Mouse (Mus musculus) embryonic facial prominence, embryonic 12.5 days (tissue): ENCODE measurements around the gene Ckb. TPM values are rescaled to one million over a fixed set of nuclear protein-coding genes. Genes with fewer than 3 reads are reported as not detected.
"Not testable (repeated sequence)": the region's sequence is repeated elsewhere in the genome, so short reads cannot be mapped to it uniquely, and the experiment has no call there.

Source experiments
- ATAC-seq: fragments of 200-750 bp; cut with Nextera tagmentation; 2 replicates; pipeline ENCODE4 v1.8.0; 2017; ENCODE audit not compliant: insufficient number of reproducible peaks, insufficient read depth, low FRiP score, low TSS enrichment
- H3K27ac ChIP-seq: fragments of 300-500 bp; sonication (generic); 2 replicates; pipeline ENCODE4 v1.5.1; 2016; ENCODE audit warnings: mild to moderate bottlenecking
- H3K27me3 ChIP-seq: fragments of 300-500 bp; sonication (generic); 2 replicates; pipeline ENCODE4 v1.6.1; 2016; ENCODE audit warnings: mild to moderate bottlenecking, moderate library complexity
- H3K36me3 ChIP-seq: fragments of 300-500 bp; sonication (generic); 2 replicates; pipeline ENCODE4 v1.6.1; 2016; ENCODE audit warnings: mild to moderate bottlenecking
- H3K4me1 ChIP-seq: fragments of 300-500 bp; sonication (generic); 2 replicates; pipeline ENCODE4 v1.6.1; 2016
- H3K4me2 ChIP-seq: fragments of 300-500 bp; sonication (generic); replicated peaks from 2 replicates; pipeline ENCODE4 v1.6.1; 2016; ENCODE audit warnings: mild to moderate bottlenecking, moderate library complexity
- H3K4me3 ChIP-seq: fragments of 300-500 bp; sonication (generic); 2 replicates; pipeline ENCODE4 v1.5.1; 2016; ENCODE audit warnings: mild to moderate bottlenecking
- H3K9ac ChIP-seq: fragments of 300-500 bp; sonication (generic); 2 replicates; pipeline ENCODE4 v1.6.1; 2016; ENCODE audit warnings: mild to moderate bottlenecking, moderate library complexity
- H3K9me3 ChIP-seq: fragments of 300-500 bp; sonication (generic); 2 replicates; pipeline ENCODE4 v1.6.1; 2016; ENCODE audit warnings: mild to moderate bottlenecking, moderate library complexity
- WGBS: fragments of 180-500 bp; shearing (Covaris S2); methylation state at CpG from one replicate; pipeline ENCODE4 v1.1.7; 2016; 5-methylcytosine and 5-hydroxymethylcytosine counted together
- polyA plus RNA-seq: library from polyadenylated mRNA; unstranded; fragments of >200 nt; fragmentation: Nextera tagmentation; extraction: Ambion mirVana; gene quantifications from 2 replicates; pipeline ENCODE4 v1.2.1, GENCODE M21; 2016

The Ckb gene
- polyA plus RNA-seq, result 339 and 355 TPM in 2 replicates

DNA sequence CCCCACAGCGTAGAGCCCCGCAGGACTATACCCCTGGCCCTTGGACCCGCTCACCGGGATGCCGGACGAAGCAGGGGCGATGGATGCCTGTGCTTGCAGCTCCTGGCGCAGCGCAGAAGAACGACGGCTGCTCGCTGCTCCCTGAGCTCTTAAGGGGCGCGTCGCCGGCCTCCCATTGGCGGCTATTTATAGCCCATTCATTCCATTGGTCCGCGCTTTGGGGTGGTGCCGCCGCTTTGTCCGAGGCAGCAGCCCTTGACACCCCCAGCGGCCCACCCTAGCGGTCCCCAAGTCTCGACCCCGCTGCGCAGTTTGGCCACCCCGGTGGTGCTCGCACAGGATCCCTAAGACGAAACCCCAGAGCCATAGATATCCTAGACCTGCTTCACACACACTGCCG, at the start of gene Ckb:
TSS of gene Ckb (minus strand) at position 163 of the 400 bp plus-strand sequence.
- ATAC-seq, result peak; percentile 36; the same call in 1 of the 2 replicates
- no peaks in the 10 kb centered on the region for H3K36me3 ChIP-seq
- H3K27ac ChIP-seq, result no peak within 1 kb of the TSS
- H3K4me3 ChIP-seq, result peak within 1 kb of the TSS; percentile 54
- no peaks in the 10 kb centered on the region for H3K9me3 ChIP-seq
- H3K27me3 ChIP-seq, result peaks cover 55% of the 10 kb centered on the region
- peak within 1 kb of the TSS; percentile 57 for H3K9ac ChIP-seq
- peak within 1 kb of the TSS; percentile 70 for H3K4me2 ChIP-seq
- H3K4me1 ChIP-seq, result peaks cover 26% of the 10 kb centered on the region
- 0% methylated on average over 31 of the region's 31 CpGs for WGBS

- 88% methylated on average over 4 of the region's 4 CpGs for WGBS
- Histone ChIP-seq H3K4me3 (no peak overlapping the region), H3K4me1 (peaks cover 9% of the 10 kb centered on the region; the same call in 1 of the 2 replicates), H3K9me3 (no peaks in the 10 kb centered on the region), H3K27ac (no peak overlapping the region), H3K27me3 (no peaks in the 10 kb centered on the region), H3K4me2 (no peak overlapping the region), H3K36me3 (peaks cover 21% of the 10 kb centered on the region), H3K9ac (no peak overlapping the region)
- ATAC-seq, result no peak
Measured at GRCm38 (mm10) chr12:111720222-111720621, 48.1 kb upstream of the Ckb start.

GRCm38 (mm10) chr12:111718656-111719055, 46.5 kb upstream of the Ckb start:
- Histone ChIP-seq H3K4me3 (no peak overlapping the region), H3K9ac (no peak overlapping the region), H3K4me1 (peaks cover 16% of the 10 kb centered on the region)

GRCm38 (mm10) chr12:111716505-111716904, 44.4 kb upstream of the Ckb start:
- Histone ChIP-seq H3K27ac (no peak overlapping the region), H3K36me3 (0 out of 2 replicates have a peak, but pooled peaks cover 5% of the 10 kb centered on the region), H3K9ac (no peak overlapping the region), H3K4me1 (peaks cover 23% of the 10 kb centered on the region), H3K27me3 (no peaks in the 10 kb centered on the region), H3K9me3 (no peaks in the 10 kb centered on the region), H3K4me3 (no peak overlapping the region), H3K4me2 (no peak overlapping the region)
- WGBS, result 96% methylated on average over 7 of the region's 7 CpGs
- no peak for ATAC-seq

More at GRCm38 (mm10) chr12:111718656-111719055, 46.5 kb upstream of the Ckb start:
- H3K27ac ChIP-seq, result peak overlapping the region; percentile 74
- no peaks in the 10 kb centered on the region for H3K27me3 ChIP-seq
- 0 out of 2 replicates have a peak, but pooled peaks have one; percentile 24 for ATAC-seq
- H3K4me2 ChIP-seq, result peak overlapping the region; percentile 24; the same call in 1 of the 2 replicates
- no peaks in the 10 kb centered on the region for H3K9me3 ChIP-seq
- 0 out of 2 replicates have a peak, but pooled peaks cover 8% of the 10 kb centered on the region for H3K36me3 ChIP-seq
- 35% methylated on average over 8 of the region's 8 CpGs for WGBS

GRCm38 (mm10) chr12:111713880-111714279, 41.7 kb upstream of the Ckb start:
- not testable (repeated sequence) for H3K27me3 ChIP-seq, H3K27ac ChIP-seq, ATAC-seq, H3K9me3 ChIP-seq
- WGBS, result 80% methylated on average over 6 of the region's 6 CpGs
- Histone ChIP-seq H3K36me3 (peaks cover 28% of the 10 kb centered on the region), H3K9ac (peak overlapping the region; percentile 98; the same call in 1 of the 2 replicates), H3K4me1 (peaks cover 26% of the 10 kb centered on the region), H3K4me2 (peak overlapping the region; percentile 87), H3K4me3 (peak overlapping the region; percentile 98)

DNA sequence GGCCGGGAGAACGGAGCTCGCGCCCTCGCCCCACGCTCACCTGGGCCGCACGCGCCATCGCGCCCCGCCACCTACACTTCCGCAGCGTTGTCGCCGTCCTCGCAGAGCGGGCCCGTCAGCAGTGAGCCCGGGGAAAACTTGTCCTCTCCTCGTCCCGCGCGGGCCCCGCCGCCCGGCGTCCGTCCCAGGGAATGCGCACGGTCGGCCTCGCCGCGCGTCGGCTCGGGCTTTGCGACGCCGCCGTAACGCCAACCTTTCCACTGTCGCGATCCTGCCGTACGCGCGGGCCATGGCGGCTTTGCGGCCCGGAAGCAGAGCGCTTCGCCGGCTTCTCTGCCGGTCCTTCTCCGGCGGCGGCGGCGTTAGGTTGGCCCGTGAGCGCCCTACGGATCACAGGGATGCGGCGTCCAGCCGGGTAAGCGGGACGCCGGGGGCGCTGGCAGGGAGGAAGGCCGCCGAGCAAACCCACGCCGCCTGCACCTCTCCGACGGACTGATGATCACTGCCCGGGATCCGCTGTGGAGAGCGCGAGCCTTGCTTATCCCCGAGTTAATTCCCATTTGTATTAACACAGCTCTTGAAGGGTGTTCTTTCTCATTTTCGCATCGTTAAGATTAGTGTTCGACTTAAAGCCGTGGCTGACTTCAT, 41.0 kb upstream of the Ckb start, which contains the start of the genes Bag5 and Apopt1:
TSS of gene Bag5 (minus strand) at position 254 of the 648 bp plus-strand sequence.
TSS of gene Apopt1 (plus strand) at position 258 of the 648 bp plus-strand sequence.
- peak; percentile 90 for ATAC-seq
- H3K4me1 ChIP-seq, result peaks cover 19% of the 10 kb centered on the region
- under 1% methylated on average over 86 of the region's 86 CpGs for WGBS
- H3K9ac ChIP-seq, result peak within 1 kb of the TSS; percentile 98
- H3K9me3 ChIP-seq, result no peaks in the 10 kb centered on the region
- H3K36me3 ChIP-seq, result peaks cover 35% of the 10 kb centered on the region
- H3K27ac ChIP-seq, result peak within 1 kb of the TSS; percentile 87
- no peaks in the 10 kb centered on the region for H3K27me3 ChIP-seq
- H3K4me2 ChIP-seq, result peak within 1 kb of the TSS; percentile 87
- peak within 1 kb of the TSS; percentile 98 for H3K4me3 ChIP-seq

DNA sequence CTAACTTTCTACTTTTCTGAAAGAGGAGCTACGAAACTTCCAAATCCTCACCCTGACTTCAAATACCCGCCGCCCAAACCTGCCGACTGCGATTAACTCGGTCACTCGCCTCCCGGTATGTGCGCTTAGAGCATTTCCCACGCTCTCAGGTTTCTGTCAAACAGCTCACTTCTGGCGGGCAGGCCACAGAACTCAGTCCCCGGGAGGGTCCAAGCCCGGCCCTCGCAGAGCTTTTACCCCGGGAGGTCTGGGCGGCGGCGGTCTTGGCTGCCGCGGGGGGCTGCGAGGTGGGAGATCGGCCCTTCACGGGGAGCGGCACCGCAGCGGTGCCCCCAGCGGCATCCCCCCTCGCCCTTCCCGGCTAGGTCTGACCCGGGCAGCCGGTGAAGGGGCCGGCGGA, 40.3 kb upstream of the Ckb start:
- H3K9me3 ChIP-seq, result no peaks in the 10 kb centered on the region
- H3K27ac ChIP-seq, result peak overlapping the region; percentile 87
- H3K4me3 ChIP-seq, result peak overlapping the region; percentile 98
- ATAC-seq, result 0 out of 2 replicates have a peak, but pooled peaks have one; percentile 28
- H3K4me2 ChIP-seq, result peak overlapping the region; percentile 87
- no peaks in the 10 kb centered on the region for H3K27me3 ChIP-seq
- H3K4me1 ChIP-seq, result peaks cover 17% of the 10 kb centered on the region
- WGBS, result under 1% methylated on average over 31 of the region's 33 CpGs
- H3K9ac ChIP-seq, result peak overlapping the region; percentile 98
- peaks cover 41% of the 10 kb centered on the region for H3K36me3 ChIP-seq

DNA sequence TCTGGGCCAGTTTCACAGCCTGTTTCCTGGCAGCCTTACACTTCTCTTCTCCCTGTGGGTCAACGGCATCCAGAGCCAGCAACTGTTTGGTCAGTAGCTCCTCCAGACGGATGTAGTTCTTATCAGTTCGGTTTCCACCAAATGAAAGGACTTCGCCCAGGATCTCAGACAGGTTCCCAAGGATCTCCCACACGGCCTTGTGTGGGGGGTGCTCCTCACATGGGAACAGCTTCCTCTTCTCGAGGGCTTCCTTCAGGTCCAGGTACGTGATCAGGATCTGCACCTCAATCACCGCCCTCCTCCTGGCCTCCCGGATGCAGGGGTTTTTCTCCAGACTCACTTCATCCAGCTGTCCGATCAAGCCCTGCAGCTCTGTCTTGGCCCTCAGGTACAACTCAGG, 38.0 kb upstream of the Ckb start:
- H3K4me2 ChIP-seq, result no peak overlapping the region
- whole genome bisulfite sequencing, result 92% methylated on average over 10 of the region's 10 CpGs
- peaks cover 23% of the 10 kb centered on the region for H3K4me1 ChIP-seq
- no peak for ATAC-seq
- H3K9ac ChIP-seq, result no peak overlapping the region
- H3K4me3 ChIP-seq, result no peak overlapping the region
- no peaks in the 10 kb centered on the region for H3K27me3 ChIP-seq
- no peaks in the 10 kb centered on the region for H3K9me3 ChIP-seq
- no peak overlapping the region for H3K27ac ChIP-seq
- peaks cover 36% of the 10 kb centered on the region for H3K36me3 ChIP-seq

DNA sequence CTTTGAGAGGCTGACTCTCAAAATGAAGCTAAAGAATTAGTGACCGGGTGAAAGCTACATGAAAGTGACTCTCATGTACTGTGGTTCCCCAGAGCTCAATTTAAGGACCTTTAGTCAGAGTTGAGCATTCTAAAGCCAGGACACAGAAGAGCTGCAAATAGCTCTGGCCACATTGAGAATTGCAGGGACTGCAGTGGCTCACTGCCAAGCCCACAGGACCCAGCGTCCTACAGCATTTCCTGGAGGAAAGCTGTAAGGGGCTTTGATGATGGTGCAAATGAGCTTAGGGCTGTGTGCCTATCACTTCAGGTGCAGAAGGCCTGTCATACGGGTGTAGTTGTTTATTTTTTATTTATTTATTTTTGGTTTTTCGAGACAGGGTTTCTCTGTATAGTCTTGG, 36.0 kb upstream of the Ckb start:
- no peak overlapping the region for H3K4me3 ChIP-seq
- no peak for ATAC-seq
- H3K4me2 ChIP-seq, result no peak overlapping the region
- H3K4me1 ChIP-seq, result peaks cover 24% of the 10 kb centered on the region
- no peaks in the 10 kb centered on the region for H3K9me3 ChIP-seq
- no peak overlapping the region for H3K9ac ChIP-seq
- H3K27ac ChIP-seq, result no peak overlapping the region
- no peaks in the 10 kb centered on the region for H3K27me3 ChIP-seq
- 88% methylated on average over 4 of the region's 4 CpGs for WGBS
- peaks cover 36% of the 10 kb centered on the region for H3K36me3 ChIP-seq

DNA sequence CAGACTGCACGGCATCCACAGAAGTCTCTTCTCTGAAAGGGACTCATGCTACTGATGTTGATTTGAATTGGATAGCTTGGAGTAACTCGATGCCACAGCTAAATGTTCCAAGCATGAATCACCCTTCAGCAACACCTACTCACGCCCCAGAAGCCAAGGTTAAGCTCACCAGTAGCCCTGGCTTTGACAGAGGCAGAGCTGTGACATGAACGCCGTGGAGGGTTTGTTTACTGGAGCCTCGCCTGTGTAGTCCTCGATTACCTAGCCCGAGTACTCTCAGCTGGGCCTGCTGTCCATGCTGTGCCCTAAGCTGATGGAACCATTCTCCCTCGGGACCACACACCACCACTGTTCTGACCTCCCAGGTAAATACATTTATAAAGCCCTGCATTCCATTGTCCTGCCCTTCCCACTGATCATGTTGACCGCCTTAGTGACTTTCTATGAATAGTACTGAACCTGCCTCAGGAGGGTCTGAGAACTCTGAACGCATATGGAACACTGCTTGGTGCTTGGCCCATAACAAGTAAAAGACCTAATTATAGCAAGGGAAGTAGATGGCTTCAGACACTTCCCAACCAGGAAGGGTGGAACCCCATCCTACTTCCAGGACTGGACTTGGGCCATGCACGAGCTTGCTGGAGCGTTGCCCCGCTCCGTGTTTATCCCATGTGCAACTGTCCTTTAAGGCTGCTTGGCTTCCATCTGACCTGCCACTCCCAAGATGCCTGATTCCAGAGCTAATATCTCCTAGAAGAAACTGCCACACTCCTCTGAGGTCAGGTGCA, 33.2 kb upstream of the Ckb start:
- ATAC-seq, result no peak
- Histone ChIP-seq H3K4me3 (no peak overlapping the region), H3K27me3 (no peaks in the 10 kb centered on the region), H3K36me3 (peaks cover 28% of the 10 kb centered on the region), H3K4me1 (peaks cover 15% of the 10 kb centered on the region), H3K9ac (peak overlapping the region; percentile 20; the same call in 1 of the 2 replicates), H3K4me2 (no peak overlapping the region), H3K9me3 (no peaks in the 10 kb centered on the region), H3K27ac (no peak overlapping the region; the same call in 1 of the 2 replicates)
- 69% methylated on average over 15 of the region's 15 CpGs for WGBS

- Histone ChIP-seq H3K27me3 (no peaks in the 10 kb centered on the region), H3K4me2 (no peak overlapping the region), H3K4me1 (peaks cover 15% of the 10 kb centered on the region), H3K27ac (no peak overlapping the region; the same call in 1 of the 2 replicates), H3K9me3 (no peaks in the 10 kb centered on the region), H3K4me3 (no peak overlapping the region), H3K36me3 (peaks cover 20% of the 10 kb centered on the region), H3K9ac (peak overlapping the region; percentile 20; the same call in 1 of the 2 replicates)
- ATAC-seq, result no peak; the same call in 1 of the 2 replicates
- WGBS, result 32% methylated on average over 9 of the region's 9 CpGs
Measured at GRCm38 (mm10) chr12:111704609-111705008, 32.5 kb upstream of the Ckb start.
